Mouse (Mus musculus): ENCODE data around the gene Tk1. TPM values are rescaled to one million over a fixed set of nuclear protein-coding genes. Genes with fewer than 3 reads are reported as not detected.
A peak's percentile ranks its signal among the peaks of the same experiment; 100 is the strongest.

The Tk1 gene
- total RNA-seq (2021) = 10 to 100 TPM; 22.9 to 27.9 TPM

DNA sequence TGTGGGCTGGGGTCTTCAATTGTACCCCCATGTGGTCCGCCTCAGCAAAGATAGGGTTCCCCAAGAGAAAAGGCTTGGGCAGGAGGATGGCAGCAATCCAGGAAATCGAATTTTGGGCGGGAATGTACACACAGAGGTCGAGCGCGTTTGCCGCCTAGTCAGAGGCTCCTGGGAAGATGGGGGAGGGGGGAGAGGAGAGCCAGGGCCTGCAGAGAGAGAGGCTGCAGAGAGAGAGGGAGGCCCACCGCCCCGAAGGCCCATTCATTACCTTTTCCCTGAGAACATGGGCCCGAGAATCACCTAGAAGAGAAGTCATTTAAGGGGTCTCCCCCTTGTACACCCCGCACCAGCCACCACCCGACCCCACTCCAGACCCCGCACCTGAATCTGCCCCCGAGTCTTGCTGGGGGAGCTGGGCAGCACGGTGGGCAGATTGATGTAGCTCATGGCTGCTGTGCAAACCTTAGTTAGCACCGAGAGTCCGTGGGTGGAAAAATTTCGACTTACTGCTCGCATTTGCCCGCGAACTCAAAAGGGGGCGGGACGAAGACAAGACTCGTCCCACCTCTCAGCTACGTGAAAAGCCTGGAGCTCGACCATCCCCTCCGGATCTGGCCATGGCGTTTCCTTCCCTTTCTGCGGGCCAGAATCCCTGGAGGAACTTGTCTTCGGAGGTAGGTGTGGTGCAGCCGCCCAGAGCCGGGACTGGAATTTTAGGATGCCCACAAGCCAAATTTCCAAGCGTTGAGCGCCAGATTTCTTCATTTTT is at the start of gene Tk1, which contains the start of gene Afmid:
Gene Tk1 (minus strand): TSS at position 760 of the 769 bp plus-strand sequence.
Gene Afmid (plus strand): TSS at position 592 of the 769 bp plus-strand sequence.
- peak; percentile 82 to 83 for DNase-seq
- intact Hi-C loops (cut with DNase I) = loop anchor here (1.0 to 10.0 kb wide), 3 partner anchors 23 to 351 kb away; partner anchors contain the start of gene Birc5

GRCm38 (mm10) chr11:117875681-117876080 is 49.8 kb upstream of the Tk1 start:
- intact Hi-C loops (cut with DNase I) = no loop called here
- peak in 1 of 2 experiments; percentile 40 for DNase-seq

DNA sequence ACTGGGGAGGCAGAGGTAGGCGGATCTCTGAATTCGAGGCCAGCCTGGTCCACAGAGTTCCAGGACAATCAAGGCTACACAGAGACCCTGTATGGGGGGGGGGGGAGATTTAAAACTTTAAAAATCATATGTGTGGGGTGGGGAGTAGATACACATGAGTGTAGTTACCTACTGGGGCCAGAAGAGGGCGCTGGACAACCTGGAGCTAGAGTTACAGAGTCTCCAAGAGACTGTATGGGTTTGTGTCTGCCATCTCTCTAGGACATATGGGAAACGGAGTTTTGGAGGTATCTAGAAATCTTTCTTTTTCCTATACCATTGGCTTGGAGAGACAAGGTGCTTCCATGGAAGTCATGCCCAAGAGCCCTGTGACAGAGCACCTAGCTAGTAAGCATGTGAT is 48.5 kb upstream of the Tk1 start:
- DNase-seq = peak in 1 of 2 experiments; percentile 35
- intact Hi-C loops (cut with DNase I) = loop anchor here (5.0 kb wide), 1 partner anchor 213 kb away; no protein-coding TSS in a partner anchor

DNA sequence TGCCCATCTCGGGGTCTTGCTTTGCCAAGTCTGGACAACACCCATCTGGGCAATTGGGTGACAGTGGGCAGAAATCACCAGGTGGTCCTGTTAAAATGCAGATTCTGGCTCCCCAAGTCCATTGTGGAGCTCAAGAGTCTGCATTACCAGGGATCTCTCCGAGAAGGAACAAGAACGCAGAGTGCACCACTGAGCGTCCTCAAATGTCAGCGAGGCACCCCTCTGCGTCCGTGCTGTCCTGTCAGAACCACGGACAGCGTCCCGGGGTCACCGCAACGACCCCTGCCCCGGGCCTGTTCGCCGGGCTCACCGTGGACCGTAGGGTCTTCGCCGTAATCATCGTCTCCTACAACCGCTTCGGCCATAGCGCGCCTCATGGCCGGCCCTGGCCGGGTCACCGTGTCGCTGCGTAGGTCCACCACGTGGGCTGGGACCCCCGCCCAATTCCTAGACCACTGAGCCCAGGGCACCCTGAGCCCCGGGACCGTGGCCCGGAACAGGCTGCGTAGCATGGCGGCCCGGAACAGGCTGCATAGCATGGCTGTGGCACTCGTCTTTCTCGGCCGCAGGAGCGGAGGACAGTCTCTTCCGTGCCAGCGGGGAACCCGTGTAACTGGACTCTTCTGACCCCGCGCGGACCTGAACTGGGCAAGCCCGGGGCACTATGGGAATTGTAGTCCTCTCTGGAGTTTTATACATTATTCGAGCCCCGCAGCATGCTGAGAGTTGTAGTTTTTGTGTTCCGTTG is 47.1 kb upstream of the Tk1 start, which contains the start of gene Tha1:
Gene Tha1 (minus strand): TSS at position 621 of the 748 bp plus-strand sequence.
- peak; percentile 88 to 90 for DNase-seq

DNA sequence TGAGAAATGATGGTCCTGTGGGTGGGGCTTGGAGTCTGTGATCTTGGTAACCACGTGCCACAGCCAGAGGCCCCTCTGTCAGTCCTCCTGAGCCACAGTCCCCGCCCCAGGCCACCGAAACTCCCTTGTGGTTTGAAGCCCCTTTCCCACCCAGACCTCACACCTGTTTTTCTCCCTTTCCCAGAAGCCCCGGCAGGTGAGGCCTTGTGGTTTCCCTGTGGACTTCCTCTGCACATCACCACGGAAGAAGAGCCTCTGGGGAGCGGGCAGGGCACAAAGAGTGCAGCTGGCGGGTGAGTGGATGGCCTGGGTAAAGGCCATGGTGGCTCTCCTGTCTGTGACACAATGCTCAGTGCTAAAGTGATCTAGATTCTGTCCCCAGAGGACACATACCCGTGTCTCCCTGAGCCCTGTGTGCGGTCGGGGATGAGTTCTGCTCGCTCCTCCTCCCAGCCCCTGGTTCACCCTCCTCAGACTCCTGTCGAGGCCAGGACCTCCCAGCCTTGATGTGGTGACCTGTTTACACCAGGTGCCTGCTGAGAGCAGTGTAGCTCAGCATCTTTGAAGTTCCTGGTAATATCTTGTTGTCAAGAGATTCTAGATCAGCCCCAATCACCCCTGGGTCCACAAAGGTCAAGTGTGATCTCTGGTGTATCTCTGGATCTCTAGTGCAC is 46.2 kb upstream of the Tk1 start:
- no peak for DNase-seq
- intact Hi-C loops (cut with DNase I) = loop anchor here (1.0 to 5.0 kb wide), 6 partner anchors 41 to 351 kb away; partner anchors contain the start of gene Socs3

More for the DNA sequence above, 47.1 kb upstream of the Tk1 start, which contains the start of gene Tha1:
- intact Hi-C loops (cut with DNase I) = loop anchor here (5.0 kb wide), 1 partner anchor 214 kb away; no protein-coding TSS in a partner anchor

- intact Hi-C loops (cut with DNase I) = loop anchor here (1.0 to 5.0 kb wide), 6 partner anchors 41 to 351 kb away; partner anchors contain the start of gene Socs3
- no peak for DNase-seq
These were observed 45.5 kb upstream of the Tk1 start for GRCm38 (mm10) chr11:117871376-117871775.

DNA sequence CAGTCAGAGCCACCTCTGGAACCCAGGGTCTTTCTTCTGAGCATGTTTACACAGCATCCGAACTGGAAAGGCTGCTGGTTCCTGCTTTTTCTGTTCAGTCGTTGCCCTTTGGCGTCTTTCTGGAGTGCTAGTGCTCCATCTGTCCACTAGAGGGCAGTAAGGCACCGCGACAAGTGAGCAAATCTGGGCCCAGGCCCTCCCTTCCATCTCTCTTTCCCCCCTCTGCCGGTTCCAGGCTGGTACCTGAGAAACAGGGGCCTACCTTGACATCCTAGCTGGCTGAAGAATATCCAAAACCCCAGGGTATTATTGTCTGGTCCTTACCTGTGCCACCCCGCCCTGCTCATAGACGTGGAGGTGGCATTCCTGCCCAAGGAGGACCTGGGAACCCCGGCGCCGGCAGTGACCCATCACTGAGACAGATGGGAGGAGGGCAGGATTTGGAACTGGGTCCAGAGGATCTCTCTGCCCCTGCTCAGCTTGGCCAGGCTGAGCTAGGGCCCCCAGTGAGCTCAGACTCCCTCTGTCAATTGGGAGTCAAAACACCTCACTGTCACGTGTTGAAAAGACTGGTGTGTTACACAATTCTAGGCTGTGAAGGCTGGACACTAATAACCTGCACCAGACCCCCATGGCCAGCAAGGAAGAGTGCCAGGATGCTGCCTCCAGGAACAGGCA is 44.9 kb upstream of the Tk1 start:
- peak; percentile 82 to 88 for DNase-seq
- intact Hi-C loops (cut with DNase I) = loop anchor here (1.0 to 5.0 kb wide), 6 partner anchors 42 to 352 kb away; partner anchors contain the start of gene Socs3

DNA sequence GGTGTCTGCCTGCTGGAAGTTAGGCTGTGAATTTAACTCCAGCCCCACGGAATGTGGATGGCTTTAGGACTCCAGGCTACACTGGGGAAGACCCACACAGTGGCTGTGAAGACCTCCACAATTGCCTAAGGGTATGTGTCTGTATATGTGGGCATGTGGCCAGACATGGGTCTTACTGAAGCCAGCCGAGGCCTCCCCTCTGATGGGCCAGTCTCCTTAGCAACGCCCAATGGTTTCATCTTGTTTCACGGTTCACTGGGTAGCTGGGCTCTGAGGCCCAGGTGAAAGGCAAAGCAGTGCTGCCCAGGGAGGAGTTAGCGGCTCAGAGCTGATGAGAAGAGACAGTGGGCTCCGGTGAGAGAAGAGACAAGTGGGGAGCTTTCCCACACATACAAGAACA is 40.1 kb upstream of the Tk1 start:
- DNase-seq = no peak
- intact Hi-C loops (cut with DNase I) = no loop called here

DNA sequence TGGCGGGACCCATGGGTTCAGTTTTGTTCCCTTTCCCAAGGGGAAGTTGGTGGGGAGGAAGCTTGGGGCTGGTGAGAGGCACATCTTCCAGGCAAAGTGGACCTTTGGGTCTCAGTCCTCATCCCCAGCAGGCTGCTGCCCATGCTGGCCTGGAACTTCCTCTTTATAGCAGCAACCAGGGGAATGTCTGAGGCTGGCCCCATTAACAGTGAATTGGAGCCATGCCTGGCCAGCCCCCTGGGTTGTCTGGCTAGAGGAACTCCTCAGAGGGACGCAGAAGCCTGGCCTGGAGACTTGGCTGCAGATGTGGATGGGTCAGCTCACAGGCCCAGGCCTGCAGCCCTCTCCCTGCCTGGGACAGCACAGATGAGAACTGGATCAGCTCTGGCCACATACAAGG is 38.9 kb upstream of the Tk1 start:
- intact Hi-C loops (cut with DNase I) = no loop called here
- peak in 1 of 2 experiments; percentile 27 for DNase-seq

DNA sequence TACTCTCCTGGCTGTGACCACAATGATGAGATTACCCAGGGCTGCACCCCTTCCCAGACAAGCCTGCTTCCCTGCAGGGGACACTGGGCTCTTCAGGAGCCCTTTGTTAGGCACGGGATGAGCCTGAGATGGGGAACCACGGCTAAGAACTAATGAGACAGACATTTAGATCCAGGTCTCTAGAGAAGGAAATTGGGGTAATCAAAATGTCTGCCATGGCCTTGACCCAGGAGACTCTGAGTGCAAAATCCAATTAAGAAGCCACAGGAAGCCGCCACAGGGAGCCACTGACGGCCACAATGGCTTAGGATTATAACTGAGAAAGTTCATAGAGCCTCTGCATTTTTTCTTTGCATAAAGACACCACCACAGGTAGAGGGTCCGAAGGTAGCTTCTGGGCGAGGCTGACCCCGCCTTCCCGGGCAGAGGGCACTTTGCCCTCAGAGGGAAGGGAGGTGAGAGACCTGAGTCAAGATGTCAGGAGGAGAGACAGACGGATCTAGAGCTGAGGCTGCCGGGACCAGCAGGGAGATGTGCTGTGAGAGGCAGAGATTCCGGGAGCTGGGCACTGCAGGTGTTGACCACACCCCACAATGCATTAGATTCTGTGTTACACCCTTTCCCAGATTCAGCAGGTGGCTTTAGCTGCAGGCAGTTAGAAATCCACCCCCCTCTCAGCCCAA is 37.4 kb upstream of the Tk1 start:
- intact Hi-C loops (cut with DNase I) = no loop called here

GRCm38 (mm10) chr11:117860601-117861000 is 34.7 kb upstream of the Tk1 start, which contains the start of gene Tmem235:
TSS of gene Tmem235 (plus strand) at chr11:117860752.
- DNase-seq = no peak
- intact Hi-C loops (cut with DNase I) = no loop called here

More for the DNA sequence above, 37.4 kb upstream of the Tk1 start:
- DNase-seq = no peak

- intact Hi-C loops (cut with DNase I) = no loop called here
- no peak for DNase-seq
These were observed 32.5 kb upstream of the Tk1 start for GRCm38 (mm10) chr11:117858392-117858791.

- DNase-seq = no peak
- intact Hi-C loops (cut with DNase I) = no loop called here
These were observed 31.6 kb upstream of the Tk1 start for GRCm38 (mm10) chr11:117857462-117857861.

- intact Hi-C loops (cut with DNase I) = no loop called here
These were observed 30.1 kb upstream of the Tk1 start for GRCm38 (mm10) chr11:117855975-117856374.

DNA sequence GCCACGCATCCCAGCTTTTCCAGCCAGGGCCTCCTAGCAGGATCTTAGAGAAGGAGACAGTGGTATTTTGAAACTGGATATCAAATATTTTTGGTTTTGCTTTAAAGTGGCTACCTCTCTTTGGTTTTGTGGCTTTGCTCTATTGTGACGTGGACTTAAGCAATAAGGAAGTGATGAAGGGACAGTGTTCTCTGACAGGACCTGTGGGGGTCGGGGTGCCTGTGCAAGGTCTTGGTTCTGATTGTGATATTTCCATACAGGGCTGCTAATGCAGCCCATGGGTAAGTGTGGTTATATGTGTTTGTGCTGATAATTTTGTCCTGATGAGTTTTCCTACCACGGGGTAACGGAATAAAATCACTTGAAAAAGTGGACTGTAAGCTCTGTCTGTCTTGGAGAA is 29.5 kb upstream of the Tk1 start:
- no peak for DNase-seq
- intact Hi-C loops (cut with DNase I) = no loop called here

More at GRCm38 (mm10) chr11:117855975-117856374, 30.1 kb upstream of the Tk1 start:
- DNase-seq = no peak

- intact Hi-C loops (cut with DNase I) = no loop called here
- DNase-seq = no peak
These were observed 28.3 kb upstream of the Tk1 start for GRCm38 (mm10) chr11:117854241-117854640.

DNA sequence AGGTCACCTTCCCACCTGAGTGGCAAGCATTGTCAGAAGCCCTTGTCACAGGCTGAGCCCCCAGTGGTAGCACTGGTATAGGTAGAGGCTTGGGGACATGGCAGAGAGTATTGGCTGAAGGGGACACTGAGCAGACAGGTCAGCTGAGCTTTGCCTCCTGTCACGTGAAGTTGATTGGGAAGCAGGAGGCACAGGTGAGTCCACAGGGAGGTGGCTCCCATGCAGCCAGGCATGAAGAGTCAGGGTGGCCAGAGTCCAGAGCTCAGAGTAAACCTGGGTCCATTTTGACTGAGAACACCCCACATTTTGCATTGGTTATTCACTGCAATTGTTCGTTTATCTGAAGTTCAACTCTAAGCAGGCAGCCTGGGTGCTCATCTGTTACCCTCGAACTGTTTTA is 27.0 kb upstream of the Tk1 start:
- no peak for DNase-seq
- intact Hi-C loops (cut with DNase I) = no loop called here

DNA sequence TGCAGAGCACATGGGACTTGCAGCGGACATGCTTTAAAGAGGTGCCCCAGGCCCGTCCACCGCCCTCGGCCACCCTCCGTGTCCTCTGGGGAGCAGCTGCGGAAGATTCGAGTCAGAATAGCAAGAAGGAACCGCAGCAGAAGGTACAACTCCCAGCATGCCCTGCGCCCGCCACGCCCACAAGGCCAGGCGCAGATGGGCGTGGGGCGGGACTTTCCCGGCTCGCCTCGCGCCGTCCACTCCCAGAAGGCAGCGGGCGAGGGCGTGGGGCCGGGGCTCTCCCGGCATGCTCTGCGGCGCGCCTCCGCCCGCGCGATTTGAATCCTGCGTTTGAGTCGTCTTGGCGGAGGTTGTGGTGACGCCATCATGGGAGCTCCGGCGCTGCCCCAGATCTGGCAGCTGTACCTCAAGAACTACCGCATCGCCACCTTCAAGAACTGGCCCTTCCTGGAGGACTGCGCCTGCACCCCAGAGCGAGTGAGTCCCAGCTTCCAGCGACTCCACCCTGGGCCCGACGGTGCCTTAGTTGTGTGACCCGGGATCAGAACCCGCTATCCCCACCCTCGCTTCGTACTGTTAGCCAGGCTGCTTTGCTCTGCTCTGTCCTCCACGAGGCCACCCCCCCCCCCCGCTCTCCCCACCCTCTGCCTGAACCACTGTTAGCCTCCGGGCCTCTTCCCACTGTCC is 23.2 kb upstream of the Tk1 start, which contains the start of gene Birc5:
Gene Birc5 (plus strand): TSS at position 267 of the 687 bp plus-strand sequence.
- peak; percentile 97 to 98 for DNase-seq
- intact Hi-C loops (cut with DNase I) = loop anchor here (2.0 kb wide), 1 partner anchor 22 kb away; the partner anchor contains the start of gene Tk1
